Mouse (Mus musculus) G1E-ER4 (cell line): ENCODE results near the gene Rnls. TPM values are rescaled to one million over a fixed set of nuclear protein-coding genes. Genes with fewer than 3 reads are reported as not detected.

Source experiments
- GATA1 ChIP-seq: IDR thresholded peaks from one replicate; pipeline ENCODE4 v1.8.0; 2012; ENCODE audit warnings: low read length, inconsistent platforms
- polyA plus RNA-seq: library from polyadenylated mRNA; stranded (reverse); fragments of >175 nt; gene quantifications from 2 replicates; pipeline ENCODE4 v1.2.3, GENCODE M21; 2012

The Rnls gene
- polyA plus RNA-seq, 1 experiment, result not detected

GRCm38 (mm10) chr19:33271571-33271970, 120.5 kb downstream of the Rnls start:
- no peak for TF ChIP-seq GATA1

GRCm38 (mm10) chr19:33270231-33270630, 121.9 kb downstream of the Rnls start:
- TF ChIP-seq GATA1, result no peak

DNA sequence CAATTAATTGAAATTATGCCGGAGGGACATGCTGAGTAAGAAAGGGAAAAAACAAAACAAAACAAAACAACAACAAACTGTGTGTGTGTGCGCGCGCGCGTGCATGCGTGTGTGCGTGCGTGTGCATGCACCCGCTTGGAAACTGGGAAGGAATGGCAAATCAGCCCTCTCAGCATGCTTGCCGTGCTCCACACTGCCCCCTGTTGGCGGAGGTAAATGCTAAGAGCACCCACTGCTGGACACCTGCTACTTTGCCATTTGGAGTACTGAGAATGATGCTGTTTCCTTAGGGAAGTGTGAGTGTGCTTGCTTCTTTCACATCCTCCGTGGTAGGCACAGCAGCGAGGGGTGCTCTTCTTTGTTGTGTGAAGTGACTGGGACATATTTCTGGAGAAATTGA, 124.1 kb downstream of the Rnls start:
- no peak for TF ChIP-seq GATA1

DNA sequence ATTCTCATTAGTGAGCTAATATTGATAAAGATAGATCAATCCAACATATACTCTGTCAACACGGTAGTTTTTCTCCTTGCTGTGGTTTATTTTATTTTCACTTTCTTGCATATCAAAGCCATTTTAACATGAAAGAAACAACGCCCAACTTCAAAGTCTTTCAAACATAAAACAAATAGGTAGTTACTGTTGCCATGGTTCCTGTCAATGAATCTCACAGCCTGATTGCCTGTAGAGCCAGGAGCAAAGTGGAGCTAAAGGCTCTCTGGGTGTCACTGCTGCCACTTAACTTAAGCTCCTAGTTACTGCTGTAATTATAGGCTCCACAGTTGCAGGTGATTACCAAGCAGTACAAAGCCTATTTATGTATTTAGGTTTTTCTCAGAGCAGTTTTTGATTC, 126.8 kb downstream of the Rnls start:
- no peak for TF ChIP-seq GATA1

DNA sequence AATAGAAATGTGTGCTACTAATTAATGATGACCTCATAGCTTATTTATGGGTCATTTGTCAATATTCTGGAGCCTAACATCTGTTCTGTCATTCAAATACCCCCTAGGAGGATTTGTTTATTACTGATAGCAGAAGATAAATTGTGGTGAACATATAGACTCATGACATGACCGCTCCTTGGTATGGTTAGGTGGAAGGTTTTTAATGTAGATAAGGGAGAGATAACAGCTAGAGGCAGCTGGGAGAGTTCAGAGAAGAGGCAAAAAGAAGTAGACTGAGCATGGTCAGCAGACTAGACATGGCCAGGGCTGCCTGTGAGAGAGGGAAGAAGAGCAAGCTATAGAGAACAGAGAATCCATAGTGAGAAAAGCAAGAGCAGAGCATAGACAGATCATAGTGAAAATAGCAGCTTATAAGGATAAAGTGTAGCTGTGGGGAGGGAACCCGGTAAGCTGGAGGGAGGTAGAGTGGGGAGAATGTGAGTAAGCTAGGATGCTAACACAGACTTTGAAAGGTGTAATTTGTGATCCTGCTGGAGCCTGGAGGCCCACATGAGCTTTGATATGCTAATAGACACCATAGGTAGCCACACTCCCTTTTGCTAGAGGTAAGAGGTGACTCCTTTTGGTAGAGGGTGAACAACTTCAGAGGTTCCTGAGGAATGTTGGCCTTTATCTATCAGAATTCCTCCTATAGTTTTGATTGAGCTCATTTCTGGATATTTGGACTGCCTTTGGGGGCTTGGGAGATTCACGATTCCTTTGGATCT, 127.7 kb downstream of the Rnls start:
- no peak for TF ChIP-seq GATA1

- TF ChIP-seq GATA1, result no peak
Observed at GRCm38 (mm10) chr19:33262421-33262820, 129.7 kb downstream of the Rnls start.

DNA sequence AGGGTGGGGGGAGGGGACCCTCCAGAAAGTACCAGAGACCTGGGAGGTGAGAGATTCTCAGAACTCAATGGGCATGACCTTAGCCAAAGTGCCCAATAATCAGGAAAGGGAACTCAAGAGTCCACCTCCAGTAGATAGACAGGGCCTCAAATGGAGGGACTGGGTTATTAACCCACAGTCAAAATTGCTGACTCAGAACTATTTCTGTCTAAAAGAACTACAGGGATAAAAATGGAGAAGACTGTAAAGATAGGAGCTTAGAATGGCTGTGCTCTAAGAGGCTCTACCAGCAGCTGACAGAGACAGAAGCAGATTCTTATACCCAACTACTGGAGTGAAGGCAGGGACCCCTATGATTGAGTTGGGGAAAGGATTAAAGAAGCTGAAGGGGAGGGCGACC, 132.9 kb downstream of the Rnls start:
- TF ChIP-seq GATA1, result no peak

GRCm38 (mm10) chr19:33253893-33254292, 138.2 kb downstream of the Rnls start:
- no peak for TF ChIP-seq GATA1

GRCm38 (mm10) chr19:33252226-33252625, 139.9 kb downstream of the Rnls start:
- TF ChIP-seq GATA1, result no peak

GRCm38 (mm10) chr19:33244196-33244595, 147.9 kb downstream of the Rnls start:
- TF ChIP-seq GATA1, result no peak

GRCm38 (mm10) chr19:33240386-33240785, 151.7 kb downstream of the Rnls start:
- no peak for TF ChIP-seq GATA1

- TF ChIP-seq GATA1, result no peak
Observed at GRCm38 (mm10) chr19:33232902-33233301, 159.2 kb downstream of the Rnls start.

DNA sequence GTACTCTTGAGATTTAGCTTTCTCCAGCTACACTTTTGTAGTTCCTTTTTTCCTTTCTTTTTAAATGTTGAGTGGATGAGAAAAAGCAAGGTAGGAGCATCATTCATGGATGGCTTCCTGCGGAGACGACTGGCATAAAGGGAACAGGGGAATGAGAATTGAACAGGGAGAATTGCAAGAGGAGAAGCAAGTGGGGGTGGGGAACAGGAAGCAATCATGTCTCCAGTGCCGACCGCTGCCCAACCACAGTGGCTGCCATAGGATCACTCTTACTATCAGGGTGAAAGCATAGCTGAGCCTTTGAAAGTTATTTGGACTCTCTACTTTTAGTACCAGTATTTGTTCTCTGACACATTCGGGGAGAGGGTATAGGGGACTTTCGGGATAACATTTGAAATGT, 160.8 kb downstream of the Rnls start:
- TF ChIP-seq GATA1, result no peak

DNA sequence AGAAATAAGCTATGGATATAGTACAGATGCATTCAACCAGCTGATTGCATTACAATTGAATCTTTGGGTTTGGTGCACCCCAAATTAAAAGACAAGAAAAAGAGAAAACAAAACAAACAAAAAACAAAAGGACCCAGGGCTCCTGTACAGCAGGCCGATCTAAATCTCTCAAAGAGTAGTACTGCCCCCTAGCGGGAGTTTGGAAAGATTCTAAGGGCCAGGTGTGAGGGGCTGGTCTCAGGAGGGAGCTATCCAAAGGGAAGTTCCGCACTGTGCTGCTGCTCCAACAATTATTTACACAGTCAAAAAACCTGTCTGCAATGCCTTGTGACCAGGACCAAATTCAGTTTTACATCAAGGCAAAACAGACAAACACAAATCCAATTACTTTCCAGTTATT, 165.1 kb downstream of the Rnls start:
- TF ChIP-seq GATA1, result no peak

DNA sequence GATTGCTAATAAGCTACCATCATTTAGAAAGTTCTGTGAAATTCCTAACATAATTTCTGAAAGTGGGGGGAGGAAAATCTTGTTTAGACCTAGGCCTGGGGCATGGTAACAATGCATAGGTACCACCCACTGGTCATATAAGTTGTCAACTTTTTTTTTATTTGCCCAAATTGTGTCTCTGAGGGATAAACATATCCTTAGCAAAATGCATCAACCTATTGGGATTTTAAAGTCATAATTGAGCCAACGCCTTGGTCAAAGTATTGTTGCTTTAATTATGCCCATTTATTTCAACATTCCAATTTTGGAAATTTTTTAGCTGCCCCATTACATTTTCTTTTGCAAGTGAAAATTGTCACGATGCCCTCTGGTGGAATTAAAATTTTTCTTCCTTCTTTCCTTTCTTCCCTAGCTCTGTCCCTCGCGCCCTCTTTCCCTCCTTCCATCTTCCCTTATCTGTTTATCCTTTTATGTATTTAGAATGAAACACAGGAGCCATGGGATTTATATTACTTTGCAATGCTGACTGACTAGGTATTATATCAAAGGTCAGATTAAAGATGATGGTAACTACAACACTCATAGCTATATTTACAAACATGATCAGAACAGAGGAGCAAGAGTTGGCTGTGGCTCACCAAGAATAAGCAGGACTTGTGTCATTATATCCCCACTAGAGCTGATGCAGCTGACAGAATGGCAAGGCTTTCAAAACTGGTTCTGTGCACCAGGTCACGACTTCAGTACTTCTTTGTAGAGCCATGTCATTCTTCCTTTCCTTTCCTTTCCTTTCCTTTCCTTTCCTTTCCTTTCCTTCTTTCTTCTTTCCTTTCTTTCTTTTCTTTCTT, 166.0 kb downstream of the Rnls start:
- TF ChIP-seq GATA1, result no peak

- TF ChIP-seq GATA1, result no peak
Observed at GRCm38 (mm10) chr19:33225002-33225376, 167.1 kb downstream of the Rnls start.
